Mouse (Mus musculus) forebrain, embryonic 16.5 days (tissue): ENCODE results near the gene Olfr223. TPM values are rescaled to one million over a fixed set of nuclear protein-coding genes. Genes with fewer than 3 reads are reported as not detected.

Experiments
- ATAC-seq: fragments of 200-750 bp; cut with Nextera tagmentation; 2 replicates; pipeline ENCODE4 v1.8.0; 2017; ENCODE audit warnings: mild to moderate bottlenecking, moderate library complexity
- H3K27ac ChIP-seq: fragments of 300-500 bp; sonication (generic); 2 replicates; pipeline ENCODE4 v1.5.1; 2014; ENCODE audit warnings: low read length, control low read depth
- H3K27me3 ChIP-seq: fragments of 300-500 bp; sonication (generic); replicated peaks from 2 replicates; pipeline ENCODE4 v1.6.1; 2014; ENCODE audit warnings: low read length; ENCODE audit not compliant: control insufficient read depth, insufficient read depth
- H3K36me3 ChIP-seq: fragments of 300-500 bp; sonication (generic); 2 replicates; pipeline ENCODE4 v1.6.1; 2014; ENCODE audit not compliant: control insufficient read depth, insufficient read depth
- H3K4me1 ChIP-seq: fragments of 300-500 bp; sonication (generic); replicated peaks from 2 replicates; pipeline ENCODE4 v1.6.1; 2014; ENCODE audit warnings: low read length; ENCODE audit not compliant: control insufficient read depth, insufficient read depth
- H3K4me2 ChIP-seq: fragments of 300-500 bp; sonication (generic); 2 replicates; pipeline ENCODE4 v1.6.1; 2014; ENCODE audit warnings: mild to moderate bottlenecking, low read length, control low read depth
- H3K4me3 ChIP-seq: fragments of 300-500 bp; sonication (generic); replicated peaks from 2 replicates; pipeline ENCODE4 v1.5.1; 2014; ENCODE audit warnings: mild to moderate bottlenecking, low read length, control low read depth
- H3K9ac ChIP-seq: fragments of 300-500 bp; sonication (generic); replicated peaks from 2 replicates; pipeline ENCODE4 v1.6.1; 2014; ENCODE audit warnings: low read depth, low read length, control low read depth
- H3K9me3 ChIP-seq: fragments of 300-500 bp; sonication (generic); 2 replicates; pipeline ENCODE4 v1.6.1; 2016; ENCODE audit warnings: low read length; ENCODE audit not compliant: control insufficient read depth
- WGBS: fragments of 180-500 bp; shearing (Covaris S2); extraction: QIAGEN DNeasy Blood & Tissue Kit; methylation state at CpG from one replicate; pipeline ENCODE4 v1.1.7; 2014; 5-methylcytosine and 5-hydroxymethylcytosine counted together
- polyA plus RNA-seq: library from polyadenylated mRNA; unstranded; fragments of >200 nt; fragmentation: Nextera tagmentation; extraction: Ambion mirVana; gene quantifications from 2 replicates; pipeline ENCODE4 v1.2.1, GENCODE M21; 2015

Olfr223 gene
- not detected in 2 replicates for polyA plus RNA-seq

DNA sequence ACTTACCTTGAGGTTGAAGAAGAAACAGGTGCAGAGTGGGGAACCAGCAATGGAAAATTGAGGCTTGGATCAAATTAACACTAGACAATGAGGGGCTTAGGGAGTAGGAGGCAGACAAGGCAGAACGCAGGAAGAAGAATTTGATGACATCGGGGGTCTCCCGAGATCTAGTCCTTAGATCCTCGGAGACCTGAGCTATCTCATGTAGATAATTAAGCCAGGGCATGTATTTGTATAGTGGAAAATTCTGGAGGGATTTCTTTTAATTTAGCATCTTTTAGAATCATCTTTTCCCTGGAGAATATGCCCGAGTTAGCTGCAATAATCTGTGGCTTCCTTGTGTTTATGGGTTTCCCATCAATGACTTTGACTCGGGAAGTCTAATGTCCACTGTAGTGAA is at the start of gene Olfr223:
Olfr223 (minus strand) TSS at position 101 of the 400 bp plus-strand sequence.
- no peak within 1 kb of the TSS for H3K9ac ChIP-seq
- ATAC-seq: no peak
- H3K9me3 ChIP-seq: no peaks in the 10 kb centered on the region
- H3K4me2 ChIP-seq: no peak within 1 kb of the TSS
- no peaks in the 10 kb centered on the region for H3K36me3 ChIP-seq
- H3K27ac ChIP-seq: no peak within 1 kb of the TSS
- H3K4me3 ChIP-seq: no peak within 1 kb of the TSS
- no peaks in the 10 kb centered on the region for H3K4me1 ChIP-seq
- 86% methylated on average over 6 of the region's 6 CpGs for WGBS
- H3K27me3 ChIP-seq: no peaks in the 10 kb centered on the region

DNA sequence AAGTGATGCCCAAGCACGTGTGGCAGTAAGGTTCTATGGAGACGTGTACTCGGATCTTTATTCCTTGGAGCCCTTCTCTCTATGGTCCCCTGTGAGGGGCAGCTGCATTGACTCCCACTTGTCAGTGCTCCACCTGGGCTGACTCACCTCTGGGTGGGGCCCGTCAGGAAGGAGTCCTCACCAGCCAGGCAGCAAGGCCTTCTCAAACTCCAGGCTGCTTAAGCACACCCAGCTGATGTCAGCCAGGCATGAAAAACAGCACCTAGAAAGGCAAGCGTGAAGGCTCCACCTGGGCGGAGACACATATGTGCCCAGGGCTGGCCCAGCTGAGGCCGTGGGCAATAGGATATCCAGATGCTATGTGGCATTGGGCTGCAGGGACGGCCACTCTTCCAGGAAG is 49.3 kb upstream of the Olfr223 start:
- Histone ChIP-seq H3K27ac (no peak overlapping the region), H3K9ac (no peak overlapping the region), H3K36me3 (no peaks in the 10 kb centered on the region), H3K4me1 (no peaks in the 10 kb centered on the region), H3K27me3 (no peaks in the 10 kb centered on the region), H3K4me2 (no peak overlapping the region), H3K9me3 (no peaks in the 10 kb centered on the region), H3K4me3 (no peak overlapping the region)
- WGBS: 91% methylated on average over 8 of the region's 8 CpGs
- ATAC-seq: no peak

DNA sequence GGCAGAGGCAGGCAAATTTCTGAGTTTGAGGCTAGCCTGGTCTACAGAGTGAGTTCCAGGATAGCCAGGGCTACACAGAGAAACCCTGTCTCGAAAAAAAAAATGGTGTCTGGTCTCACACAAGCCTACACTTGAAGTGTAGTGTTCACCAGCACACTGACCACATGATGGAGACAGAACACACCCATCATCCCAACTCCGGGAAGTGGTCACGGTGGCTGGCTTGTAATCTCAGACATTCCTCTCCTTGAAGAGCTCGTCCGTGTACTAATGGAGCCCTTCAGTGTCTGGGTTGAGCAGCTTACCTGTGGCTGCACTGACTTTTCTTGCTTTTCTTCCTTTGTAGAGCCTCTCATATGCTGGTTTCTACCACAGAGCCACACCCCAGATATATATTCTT is 48.1 kb upstream of the Olfr223 start:
- Histone ChIP-seq H3K27me3 (no peaks in the 10 kb centered on the region), H3K4me3 (no peak overlapping the region), H3K4me2 (no peak overlapping the region), H3K27ac (no peak overlapping the region), H3K4me1 (no peaks in the 10 kb centered on the region), H3K36me3 (no peaks in the 10 kb centered on the region), H3K9me3 (no peaks in the 10 kb centered on the region), H3K9ac (no peak overlapping the region)
- 80% methylated on average over 5 of the region's 5 CpGs for WGBS
- no peak for ATAC-seq

DNA sequence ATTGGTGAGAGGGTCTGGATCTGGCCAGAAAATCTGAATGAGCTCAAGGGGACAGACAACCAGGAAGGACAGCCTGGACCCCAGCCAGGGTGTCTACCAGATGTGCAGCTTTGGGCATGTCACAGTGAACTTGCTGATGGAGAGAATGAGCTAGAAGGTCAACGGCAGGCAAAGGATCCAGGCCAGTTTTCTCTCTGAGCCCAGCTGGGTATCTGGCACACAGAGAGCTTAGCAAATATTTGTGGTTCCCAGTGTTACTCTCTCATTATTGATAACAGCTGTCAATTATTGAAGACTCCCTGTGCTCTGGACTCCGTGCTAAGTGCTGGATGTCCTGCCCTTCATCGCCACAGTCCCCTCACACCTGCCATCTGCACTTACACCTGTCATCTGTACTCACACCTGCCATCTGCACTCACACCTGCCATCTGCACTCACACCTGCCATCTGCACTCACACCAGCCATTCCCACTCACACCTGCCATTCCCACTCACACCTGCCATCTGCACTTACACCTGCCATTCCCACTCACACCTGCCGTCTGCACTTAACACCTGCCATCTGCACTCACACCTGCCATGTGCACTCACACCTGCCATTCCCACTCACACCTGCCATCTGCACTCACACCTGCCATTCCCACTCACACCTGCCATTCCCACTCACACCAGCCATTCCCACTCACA is 47.0 kb upstream of the Olfr223 start:
- 79% methylated on average over 4 of the region's 4 CpGs for WGBS
- no peak for ATAC-seq

DNA sequence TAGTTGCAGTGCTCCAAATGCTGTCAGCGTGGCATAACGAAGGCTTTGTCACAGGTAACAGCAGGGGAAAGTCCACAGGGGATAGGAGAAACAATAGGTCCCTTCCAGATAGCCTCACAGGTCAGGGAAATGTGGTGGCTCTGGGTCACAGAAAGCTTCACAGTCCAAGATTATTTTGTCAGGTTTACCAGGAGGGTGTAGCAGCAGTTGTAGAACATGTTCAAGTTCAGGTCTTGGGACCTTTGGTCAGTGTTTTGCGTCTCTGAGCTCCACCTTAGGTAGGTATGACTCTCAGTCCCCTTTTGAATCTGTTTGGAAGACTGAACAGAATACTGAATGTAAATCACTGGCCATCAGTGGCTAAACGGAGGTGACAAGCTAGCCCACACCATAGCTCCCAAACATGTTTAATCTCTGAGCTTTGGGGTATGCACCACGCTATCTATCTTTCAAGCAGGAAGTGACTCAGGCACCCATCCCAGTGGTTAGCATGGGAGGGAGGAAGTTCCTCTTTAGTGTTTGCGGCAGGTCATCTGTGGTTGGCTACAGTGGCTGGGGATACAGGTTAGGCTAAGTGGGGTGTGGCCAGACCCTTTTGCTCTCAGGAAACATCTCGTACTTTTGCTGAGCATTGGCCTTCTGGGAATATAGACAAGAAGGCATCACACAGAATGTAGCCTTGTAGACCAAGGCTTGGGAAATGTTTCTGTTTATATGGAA is 43.8 kb upstream of the Olfr223 start:
- Histone ChIP-seq H3K4me3 (no peak overlapping the region), H3K27ac (no peak overlapping the region), H3K4me1 (no peaks in the 10 kb centered on the region), H3K4me2 (no peak overlapping the region), H3K9me3 (no peaks in the 10 kb centered on the region), H3K9ac (no peak overlapping the region), H3K27me3 (no peaks in the 10 kb centered on the region), H3K36me3 (no peaks in the 10 kb centered on the region)
- no peak for ATAC-seq
- WGBS: 82% methylated on average over 7 of the region's 7 CpGs

More for the DNA sequence above, 47.0 kb upstream of the Olfr223 start:
- no peaks in the 10 kb centered on the region for H3K27me3 ChIP-seq
- no peak overlapping the region for H3K9ac ChIP-seq
- H3K4me1 ChIP-seq: no peaks in the 10 kb centered on the region
- H3K36me3 ChIP-seq: no peaks in the 10 kb centered on the region
- H3K4me2 ChIP-seq: no peak overlapping the region
- H3K27ac ChIP-seq: no peak overlapping the region
- no peaks in the 10 kb centered on the region for H3K9me3 ChIP-seq
- H3K4me3 ChIP-seq: no peak overlapping the region

DNA sequence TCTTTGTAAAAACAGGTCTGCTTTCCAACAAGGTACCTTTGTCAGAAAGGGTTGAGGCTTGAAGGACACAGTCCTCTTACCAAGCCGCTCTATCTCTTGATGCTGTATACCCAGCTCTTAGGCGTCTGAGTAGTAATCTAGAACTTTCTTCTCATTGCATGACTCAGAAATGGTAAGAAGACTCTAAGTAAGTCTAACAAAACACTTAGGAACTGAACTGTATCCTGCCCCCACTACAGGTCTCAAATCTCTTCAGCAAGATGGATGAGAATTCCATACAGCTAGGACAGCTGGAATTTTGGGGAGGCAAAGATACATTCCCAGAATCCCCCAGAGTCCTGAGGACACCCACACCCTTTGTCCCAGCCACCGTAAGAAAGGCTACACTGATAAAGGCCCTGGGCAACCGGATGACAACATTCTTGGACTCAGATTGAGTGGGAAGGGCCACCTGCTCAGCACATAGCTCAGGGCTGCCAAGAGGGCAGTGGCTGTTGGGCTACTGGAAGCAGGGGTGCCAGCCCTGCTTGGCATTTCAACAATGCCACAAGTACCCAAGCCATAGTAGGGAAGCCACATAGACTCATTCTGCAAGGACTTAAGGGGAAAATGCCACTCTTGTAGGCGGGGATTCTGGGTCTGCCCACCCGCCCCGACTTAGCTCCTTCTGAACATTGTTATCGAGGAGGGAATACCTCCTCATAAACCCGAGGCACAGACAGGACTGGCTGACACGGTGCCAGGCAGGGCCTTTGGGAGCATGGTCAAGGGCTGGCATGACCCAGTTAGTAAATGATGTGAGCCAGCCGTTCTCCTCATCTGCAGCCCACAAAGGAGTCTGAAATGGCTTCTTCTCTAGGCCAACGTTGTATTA is 43.0 kb upstream of the Olfr223 start:
- Histone ChIP-seq H3K9me3 (no peaks in the 10 kb centered on the region), H3K4me2 (no peak overlapping the region), H3K9ac (no peak overlapping the region), H3K27ac (no peak overlapping the region), H3K4me3 (no peak overlapping the region), H3K4me1 (no peaks in the 10 kb centered on the region), H3K36me3 (no peaks in the 10 kb centered on the region), H3K27me3 (no peaks in the 10 kb centered on the region)
- WGBS: 69% methylated on average over 12 of the region's 12 CpGs
- ATAC-seq: no peak

DNA sequence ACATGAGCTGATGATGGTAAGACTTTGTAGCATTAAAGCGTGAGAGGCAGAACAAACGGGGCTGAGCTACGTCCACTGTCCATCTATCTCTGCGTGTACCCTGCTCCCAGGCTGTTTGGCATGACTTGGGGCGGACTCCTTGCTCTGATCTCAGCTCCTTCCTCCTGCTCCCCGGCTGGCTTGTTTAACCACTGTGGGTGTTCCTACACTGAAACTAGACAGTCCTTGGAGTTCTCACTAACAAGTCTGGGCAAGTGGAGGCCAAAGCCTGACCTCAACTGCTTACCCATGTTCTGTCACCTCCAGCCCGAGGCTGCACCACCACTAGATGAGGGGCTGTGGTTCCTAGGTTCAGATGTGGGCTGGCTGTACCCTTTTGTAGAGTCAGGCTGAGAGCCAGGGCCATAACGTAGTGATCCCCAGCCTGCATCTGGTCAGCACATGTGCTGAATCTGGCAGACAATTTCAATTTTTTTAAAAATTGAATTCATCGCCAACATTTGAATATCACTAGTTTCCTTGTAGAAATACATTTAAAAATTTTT is 42.2 kb upstream of the Olfr223 start:
- no peaks in the 10 kb centered on the region for H3K9me3 ChIP-seq
- H3K36me3 ChIP-seq: no peaks in the 10 kb centered on the region
- H3K27me3 ChIP-seq: no peaks in the 10 kb centered on the region
- 90% methylated on average over 9 of the region's 9 CpGs for WGBS
- H3K9ac ChIP-seq: no peak overlapping the region
- no peak for ATAC-seq
- H3K27ac ChIP-seq: no peak overlapping the region
- no peak overlapping the region for H3K4me3 ChIP-seq
- H3K4me2 ChIP-seq: no peak overlapping the region
- H3K4me1 ChIP-seq: no peaks in the 10 kb centered on the region

DNA sequence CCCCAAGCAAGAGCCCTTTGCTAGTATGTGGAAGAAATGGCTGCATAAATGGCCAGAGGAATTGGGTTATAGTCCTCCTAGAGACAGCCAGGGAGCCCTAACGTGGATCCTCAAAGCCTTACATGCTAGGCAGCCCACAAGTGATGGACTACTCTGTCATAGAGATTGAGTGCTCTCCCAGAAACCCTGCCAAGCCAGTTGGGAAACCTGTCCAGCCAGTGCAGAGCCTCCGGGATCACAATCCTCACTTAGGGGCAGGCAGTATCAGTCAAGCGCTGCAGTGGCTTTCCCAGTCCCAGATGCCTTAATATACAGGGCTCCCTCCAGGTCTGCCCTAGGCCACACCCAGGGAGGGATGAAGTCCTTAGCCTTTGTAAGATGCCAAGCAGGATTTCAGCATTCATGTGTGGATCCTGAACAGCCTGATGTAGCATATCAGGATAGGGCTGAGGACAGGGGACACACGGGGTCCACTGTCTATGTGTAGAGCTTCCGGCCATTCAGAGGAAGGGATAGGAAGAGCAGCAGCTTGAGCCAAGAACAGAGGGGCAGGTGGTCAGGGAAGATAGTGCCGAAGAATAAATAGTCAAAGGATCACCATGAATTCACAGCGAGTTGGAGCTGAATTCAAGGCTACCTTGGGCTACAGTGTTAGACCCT is 41.0 kb upstream of the Olfr223 start:
- Histone ChIP-seq H3K36me3 (no peaks in the 10 kb centered on the region), H3K27ac (no peak overlapping the region), H3K4me2 (no peak overlapping the region), H3K4me3 (no peak overlapping the region), H3K27me3 (no peaks in the 10 kb centered on the region), H3K9ac (no peak overlapping the region), H3K4me1 (no peaks in the 10 kb centered on the region), H3K9me3 (no peaks in the 10 kb centered on the region)
- ATAC-seq: no peak
- WGBS: 87% methylated on average over 7 of the region's 7 CpGs
